Mouse (Mus musculus) forebrain, embryonic 11.5 days (tissue): ENCODE measurements at regions not wholly inside any gene's neighbourhood (a gene's known extent, or its start where the extent isn't known, plus 50 kb on each side); places are given as distances from the start of the nearest gene placed in this dataset.

Experiments used
- ATAC-seq: fragments of 200-750 bp; cut with Nextera tagmentation; replicated peaks from 2 replicates; pipeline ENCODE4 v1.8.0; 2017; ENCODE audit warnings: moderate TSS enrichment; ENCODE audit not compliant: low FRiP score
- DNase-seq: peaks from one replicate; pipeline ENCODE4 v3.0.0-alpha.2; 2017; ENCODE audit warnings: low spot score
- H3K27ac ChIP-seq: fragments of 300-500 bp; sonication (generic); 2 replicates; pipeline ENCODE4 v1.5.1; 2014; ENCODE audit warnings: low read depth, low read length
- H3K27me3 ChIP-seq: fragments of 300-500 bp; sonication (generic); 2 replicates; pipeline ENCODE4 v1.6.1; 2014; ENCODE audit warnings: mild to moderate bottlenecking, low read length, mixed read lengths; ENCODE audit not compliant: control insufficient read depth, insufficient read depth
- H3K36me3 ChIP-seq: fragments of 300-500 bp; sonication (generic); 2 replicates; pipeline ENCODE4 v1.6.1; 2014; ENCODE audit warnings: mild to moderate bottlenecking, low read length, moderate library complexity, mixed read lengths; ENCODE audit not compliant: control insufficient read depth, insufficient read depth
- H3K4me1 ChIP-seq: fragments of 300-500 bp; sonication (generic); replicated peaks from 2 replicates; pipeline ENCODE4 v1.6.1; 2014; ENCODE audit warnings: low read length, mixed read lengths; ENCODE audit not compliant: control insufficient read depth, insufficient read depth
- H3K4me2 ChIP-seq: fragments of 300-500 bp; sonication (generic); 2 replicates; pipeline ENCODE4 v1.6.1; 2014; ENCODE audit warnings: low read depth, mild to moderate bottlenecking, low read length, moderate library complexity, mixed read lengths; ENCODE audit not compliant: severe bottlenecking
- H3K4me3 ChIP-seq: fragments of 300-500 bp; sonication (generic); 2 replicates; pipeline ENCODE4 v1.5.1; 2014; ENCODE audit warnings: low read depth, low read length
- H3K9ac ChIP-seq: fragments of 300-500 bp; sonication (generic); 2 replicates; pipeline ENCODE4 v1.6.1; 2014; ENCODE audit warnings: low read length
- H3K9me3 ChIP-seq: fragments of 300-500 bp; sonication (generic); 2 replicates; pipeline ENCODE4 v1.6.1; 2016; ENCODE audit warnings: low read length, mixed read lengths; ENCODE audit not compliant: control insufficient read depth
- WGBS: fragments of 180-500 bp; shearing (Covaris S2); extraction: QIAGEN DNeasy Blood & Tissue Kit; methylation state at CpG from one replicate; pipeline ENCODE4 v1.1.7; 2014; 5-methylcytosine and 5-hydroxymethylcytosine counted together

DNA sequence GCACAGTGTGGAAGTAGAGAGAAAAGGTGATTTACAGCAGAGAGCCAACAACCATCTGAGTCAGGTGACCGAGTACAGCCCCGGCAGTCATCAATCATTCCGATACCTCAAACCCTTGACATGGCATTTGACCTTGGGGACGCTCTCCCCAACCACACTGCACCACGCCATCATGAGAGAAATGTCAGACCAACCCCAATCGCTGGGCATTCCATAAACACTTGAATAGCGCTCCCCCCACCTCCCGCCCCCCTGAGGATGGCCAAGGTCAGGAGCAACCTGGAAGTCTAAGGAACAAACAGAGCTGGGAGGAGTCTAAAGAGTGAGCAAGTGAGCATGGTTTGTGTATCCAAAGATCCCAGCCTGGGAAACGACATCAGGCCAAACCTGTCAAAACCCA, 198.2 kb upstream of the Srrm4 start:
- WGBS: 90% methylated on average over 9 of the region's 9 CpGs
- H3K27ac ChIP-seq: no peak overlapping the region

DNA sequence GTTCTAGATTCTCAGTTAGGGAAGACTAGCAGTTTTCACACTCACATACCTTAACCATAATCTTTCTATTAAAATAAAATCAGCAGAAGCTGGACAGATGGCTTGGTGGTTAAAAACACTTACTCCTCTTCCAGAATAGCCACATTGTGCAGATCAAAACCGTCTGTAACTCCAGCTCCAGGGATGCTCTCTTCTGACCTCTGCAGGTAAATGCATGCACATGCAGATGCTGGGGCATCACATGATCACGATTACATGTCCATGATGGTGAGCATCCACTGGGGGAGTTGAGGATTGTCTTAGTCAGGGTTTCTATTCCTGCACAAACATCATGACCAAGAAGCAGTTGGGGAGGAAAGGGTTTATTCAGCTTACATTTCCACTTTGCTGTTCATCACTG, 184.8 kb upstream of the Srrm4 start:
- ATAC-seq (no peak), DNase-seq (no peak)
- Histone ChIP-seq H3K4me2 (no peak overlapping the region), H3K27ac (no peak overlapping the region), H3K9ac (no peak overlapping the region), H3K27me3 (no peaks in the 10 kb centered on the region), H3K36me3 (no peaks in the 10 kb centered on the region), H3K4me1 (no peaks in the 10 kb centered on the region), H3K4me3 (no peak overlapping the region), H3K9me3 (no peaks in the 10 kb centered on the region)
- WGBS: 52% methylated on average over 2 of the region's 2 CpGs

More for the DNA sequence above, 198.2 kb upstream of the Srrm4 start:
- no peak overlapping the region for H3K4me2 ChIP-seq
- ATAC-seq: no peak
- H3K9ac ChIP-seq: no peak overlapping the region
- no peak overlapping the region for H3K4me3 ChIP-seq
- no peaks in the 10 kb centered on the region for H3K9me3 ChIP-seq
- no peaks in the 10 kb centered on the region for H3K27me3 ChIP-seq
- no peaks in the 10 kb centered on the region for H3K4me1 ChIP-seq
- H3K36me3 ChIP-seq: no peaks in the 10 kb centered on the region
- DNase-seq: no peak

DNA sequence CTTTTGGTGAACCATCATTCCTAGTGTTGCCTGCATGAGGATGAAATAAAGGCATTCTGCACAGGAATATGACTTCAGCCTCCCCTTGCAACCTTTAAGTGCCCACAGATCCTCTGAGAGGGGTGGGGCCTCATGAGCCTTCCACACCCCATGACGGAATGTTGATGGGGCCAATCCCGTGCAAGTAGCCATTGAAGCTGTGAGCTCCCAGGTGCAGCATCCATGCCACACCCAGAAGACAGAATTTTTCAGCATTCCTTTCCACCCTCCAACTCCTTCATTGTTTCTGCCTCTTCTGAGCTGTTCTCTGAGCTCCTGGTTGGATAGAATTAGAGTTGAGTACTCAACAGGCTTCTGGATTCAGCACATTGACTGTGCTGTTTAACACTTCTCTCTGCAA, 174.6 kb upstream of the Srrm4 start:
- no peak overlapping the region for H3K9ac ChIP-seq
- no peak overlapping the region for H3K4me3 ChIP-seq
- DNase-seq: no peak
- H3K9me3 ChIP-seq: no peaks in the 10 kb centered on the region; the same call in 1 of the 2 replicates
- ATAC-seq: no peak
- WGBS: 83% methylated on average over 2 of the region's 2 CpGs
- H3K4me1 ChIP-seq: no peaks in the 10 kb centered on the region
- no peak overlapping the region for H3K4me2 ChIP-seq
- no peaks in the 10 kb centered on the region for H3K36me3 ChIP-seq
- no peak overlapping the region for H3K27ac ChIP-seq
- H3K27me3 ChIP-seq: no peaks in the 10 kb centered on the region

DNA sequence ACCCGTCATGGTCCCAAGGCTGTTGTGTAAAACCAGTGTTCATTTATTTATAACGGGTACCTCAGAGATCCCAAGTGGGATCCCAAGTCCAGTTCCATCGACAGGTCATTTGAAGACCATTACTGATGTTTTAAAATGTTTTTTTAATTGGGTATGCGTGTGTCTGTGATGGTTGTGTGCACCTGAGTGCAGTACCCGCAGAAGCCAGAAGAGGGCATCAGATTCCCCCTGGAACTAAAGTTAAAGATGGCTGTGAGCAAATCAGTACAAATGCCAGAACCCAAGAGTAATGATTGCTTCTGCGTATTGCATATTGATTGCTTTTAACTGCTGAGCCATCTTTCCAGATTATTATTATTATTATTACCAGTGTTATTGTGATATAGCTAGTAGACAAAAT, 169.7 kb upstream of the Srrm4 start:
- ATAC-seq (no peak), DNase-seq (no peak)
- H3K27ac ChIP-seq: no peak overlapping the region
- 90% methylated on average over 6 of the region's 6 CpGs for WGBS
- H3K9me3 ChIP-seq: no peaks in the 10 kb centered on the region; the same call in 1 of the 2 replicates
- H3K9ac ChIP-seq: no peak overlapping the region
- no peak overlapping the region for H3K4me3 ChIP-seq
- no peak overlapping the region for H3K4me2 ChIP-seq
- no peaks in the 10 kb centered on the region for H3K27me3 ChIP-seq
- no peaks in the 10 kb centered on the region for H3K4me1 ChIP-seq
- H3K36me3 ChIP-seq: no peaks in the 10 kb centered on the region

DNA sequence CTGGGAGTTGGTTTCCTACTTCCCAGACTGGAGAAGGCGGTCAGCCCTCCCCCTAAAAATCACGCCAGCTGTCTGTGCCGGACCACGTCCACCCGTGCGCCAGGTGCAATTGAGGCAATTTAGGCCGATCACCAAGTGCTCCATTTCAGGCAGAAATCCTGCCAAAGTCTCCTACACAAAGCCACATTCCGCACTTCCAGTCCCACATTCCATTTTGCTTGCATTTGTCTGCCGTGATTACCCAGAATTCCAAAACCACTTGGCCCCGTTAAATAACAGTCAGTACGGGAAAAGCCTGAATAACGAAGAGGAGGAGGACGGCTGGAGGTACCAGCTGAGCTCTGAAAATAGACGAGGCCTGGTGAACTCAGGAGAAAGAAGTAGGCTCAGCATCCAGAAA, 167.1 kb upstream of the Srrm4 start:
- Histone ChIP-seq H3K9ac (no peak overlapping the region), H3K36me3 (no peaks in the 10 kb centered on the region), H3K9me3 (no peaks in the 10 kb centered on the region), H3K27ac (no peak overlapping the region), H3K4me3 (no peak overlapping the region), H3K4me2 (no peak overlapping the region), H3K4me1 (no peaks in the 10 kb centered on the region), H3K27me3 (no peaks in the 10 kb centered on the region)
- ATAC-seq: no peak
- 86% methylated on average over 14 of the region's 14 CpGs for WGBS
- no peak for DNase-seq

DNA sequence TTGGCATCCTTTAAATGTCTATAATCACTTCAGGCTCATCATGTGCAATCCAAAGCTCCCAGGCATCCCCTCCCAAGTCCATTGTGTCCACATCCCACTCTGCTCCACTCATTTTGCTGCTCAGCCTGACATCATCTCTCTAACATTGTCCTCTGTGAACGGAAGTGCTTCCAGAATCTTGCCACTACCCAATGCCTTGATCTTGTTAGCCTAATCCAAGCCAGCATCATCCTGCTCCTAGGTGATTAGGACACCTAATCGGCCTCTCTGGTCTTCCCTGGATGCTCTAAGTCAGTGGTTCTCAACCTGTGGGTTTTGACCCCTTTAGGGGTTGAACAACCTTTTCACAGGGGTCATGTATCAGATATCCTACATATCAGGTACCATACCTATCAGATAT, 161.3 kb upstream of the Srrm4 start:
- no peak overlapping the region for H3K4me3 ChIP-seq
- no peak for ATAC-seq
- H3K36me3 ChIP-seq: no peaks in the 10 kb centered on the region
- H3K4me1 ChIP-seq: no peaks in the 10 kb centered on the region
- no peak overlapping the region for H3K9ac ChIP-seq
- H3K4me2 ChIP-seq: no peak overlapping the region
- H3K27me3 ChIP-seq: no peaks in the 10 kb centered on the region
- H3K27ac ChIP-seq: no peak overlapping the region
- WGBS: 80% methylated on average over 2 of the region's 2 CpGs
- no peak for DNase-seq
- H3K9me3 ChIP-seq: no peaks in the 10 kb centered on the region

DNA sequence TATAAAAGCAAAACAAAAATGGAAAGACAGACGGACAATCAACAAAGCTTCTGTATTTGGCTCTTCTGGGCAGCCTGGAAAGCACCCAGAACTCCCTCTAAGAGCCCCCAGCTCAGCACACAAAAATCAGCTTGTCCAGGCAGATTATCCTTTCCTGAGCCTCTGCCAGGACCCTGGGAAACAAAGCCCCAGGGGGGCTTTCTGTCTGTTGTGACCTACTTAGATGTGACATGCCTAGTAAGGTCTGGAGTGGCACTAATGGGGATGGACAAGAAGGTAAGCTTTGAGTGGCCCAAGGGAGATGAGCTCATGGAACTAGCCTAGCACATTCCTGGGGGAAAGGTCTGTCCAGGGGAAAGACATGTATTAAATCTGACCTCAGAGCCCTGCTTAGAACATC, 160.5 kb upstream of the Srrm4 start:
- H3K27me3 ChIP-seq: no peaks in the 10 kb centered on the region
- H3K4me3 ChIP-seq: no peak overlapping the region
- H3K36me3 ChIP-seq: no peaks in the 10 kb centered on the region
- no peak overlapping the region for H3K9ac ChIP-seq
- H3K4me1 ChIP-seq: no peaks in the 10 kb centered on the region
- DNase-seq (no peak), ATAC-seq (no peak)
- no peaks in the 10 kb centered on the region for H3K9me3 ChIP-seq
- H3K27ac ChIP-seq: no peak overlapping the region
- no peak overlapping the region for H3K4me2 ChIP-seq
- 81% methylated on average over 1 of the region's 1 CpGs for WGBS

DNA sequence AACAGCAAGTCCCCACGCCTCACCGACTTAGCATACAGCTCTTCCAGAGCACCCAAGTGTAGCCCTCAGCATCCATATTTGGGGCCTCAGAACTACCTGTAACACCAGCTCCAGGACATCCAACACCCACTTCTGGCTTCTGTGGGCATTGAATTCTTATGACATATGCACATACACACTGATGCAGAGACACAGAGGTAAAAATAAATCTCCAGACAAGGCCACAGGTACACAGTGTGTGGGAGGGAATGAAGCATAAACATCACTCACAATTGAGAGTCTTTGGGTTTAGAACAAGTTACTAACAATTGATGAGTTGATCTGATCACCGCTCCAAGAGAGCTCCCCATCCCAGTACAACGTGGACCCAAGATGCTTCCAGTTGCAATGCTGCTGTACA, 154.2 kb upstream of the Srrm4 start:
- no peaks in the 10 kb centered on the region for H3K4me1 ChIP-seq
- no peaks in the 10 kb centered on the region for H3K9me3 ChIP-seq
- H3K9ac ChIP-seq: no peak overlapping the region
- 89% methylated on average over 4 of the region's 4 CpGs for WGBS
- H3K27me3 ChIP-seq: no peaks in the 10 kb centered on the region
- DNase-seq (no peak), ATAC-seq (no peak)
- H3K4me2 ChIP-seq: no peak overlapping the region
- no peak overlapping the region for H3K27ac ChIP-seq
- no peak overlapping the region for H3K4me3 ChIP-seq
- H3K36me3 ChIP-seq: no peaks in the 10 kb centered on the region

DNA sequence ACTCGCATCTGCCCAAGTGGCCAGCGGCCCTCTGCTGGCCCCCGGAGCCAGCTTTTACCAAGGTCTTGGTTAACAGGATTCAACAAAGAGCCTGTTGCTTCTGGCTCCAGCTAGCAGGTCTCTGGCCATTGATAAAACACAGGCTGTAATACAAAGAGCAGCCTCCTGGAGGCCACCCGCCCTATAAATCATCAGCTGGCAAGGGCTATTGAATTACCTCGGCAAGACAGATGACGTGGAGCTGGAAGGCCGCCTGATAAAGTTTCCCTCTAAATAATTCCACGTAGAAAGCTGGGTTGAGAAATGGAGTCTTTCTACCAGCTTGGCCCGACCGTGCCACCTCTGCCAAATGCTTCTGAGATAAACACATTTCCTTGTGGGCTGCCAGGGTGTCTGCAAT, 152.8 kb upstream of the Srrm4 start:
- no peak overlapping the region for H3K4me2 ChIP-seq
- no peak for DNase-seq
- H3K27ac ChIP-seq: no peak overlapping the region
- no peaks in the 10 kb centered on the region for H3K4me1 ChIP-seq
- no peaks in the 10 kb centered on the region for H3K36me3 ChIP-seq
- WGBS: 69% methylated on average over 10 of the region's 10 CpGs
- no peaks in the 10 kb centered on the region for H3K27me3 ChIP-seq
- no peak for ATAC-seq
- no peak overlapping the region for H3K9ac ChIP-seq
- H3K9me3 ChIP-seq: no peaks in the 10 kb centered on the region
- no peak overlapping the region for H3K4me3 ChIP-seq
